ENCODE assay signal across 8 mouse cellular contexts in genomic region chr1:86968261-86968964, GRCm38 (mm10).
DNase-seq lines count a peak whose midpoint lies in the region; ATAC-seq lines count a peak whose summit lies in the region.

No protein-coding gene starts in this region.

- H3K4me1 ChIP-seq in embryonic facial prominence, embryonic 14.5 days (ENCODE audit: control insufficient read depth, insufficient read depth, low read length) = no peaks in the 10 kb centered on the region
- H3K4me1 ChIP-seq in embryonic facial prominence, embryonic 10.5 days = no peaks in the 10 kb centered on the region
- H3K4me1 ChIP-seq in midbrain, embryonic 10.5 days = peaks cover 4% of the 10 kb centered on the region

- H3K27ac ChIP-seq in embryonic facial prominence, embryonic 14.5 days (replicated peaks; ENCODE audit: low read depth, low read length) = no peak overlapping the region
- H3K27ac ChIP-seq in embryonic facial prominence, embryonic 10.5 days (replicated peaks) = no peak overlapping the region
- H3K27ac ChIP-seq in midbrain, embryonic 10.5 days (replicated peaks) = no peak overlapping the region

- no peaks in the 10 kb centered on the region for H3K27me3 ChIP-seq in embryonic facial prominence, embryonic 14.5 days (replicated peaks; ENCODE audit: control insufficient read depth, insufficient read depth, low read length)
- no peaks in the 10 kb centered on the region for H3K27me3 ChIP-seq in embryonic facial prominence, embryonic 10.5 days (replicated peaks; ENCODE audit: low read depth, poor library complexity, severe bottlenecking)
- H3K27me3 ChIP-seq in midbrain, embryonic 10.5 days (ENCODE audit: low read depth, poor library complexity, severe bottlenecking) = no peaks in the 10 kb centered on the region

- peak; percentile 65 for DNase-seq in embryonic facial prominence, embryonic 14.5 days (ENCODE audit: low spot score)
- DNase-seq in embryonic facial prominence, embryonic 10.5 days (ENCODE audit: low spot score) = no peak
- DNase-seq in 416B (ENCODE audit: low read depth) = peak; percentile 57
- DNase-seq in embryo, embryonic 10.5 days (ENCODE audit: low spot score) = peak; percentile 44
- DNase-seq in kidney, postnatal 10 days = peak; percentile 68
- no peak for DNase-seq in frontal cortex, adult 2 months (ENCODE audit: extremely low spot score in 1 of 2, low spot score in 1 of 2)
- DNase-seq in layer of hippocampus, adult 8-10 months (ENCODE audit: low spot score in 2 of 2) = no peak
- DNase-seq in midbrain, embryonic 10.5 days (ENCODE audit: low spot score) = no peak

- H3K36me3 ChIP-seq in embryonic facial prominence, embryonic 14.5 days (ENCODE audit: control insufficient read depth, insufficient read depth, low read length) = 0 out of 2 replicates have a peak, but pooled peaks cover 2% of the 10 kb centered on the region
- H3K36me3 ChIP-seq in embryonic facial prominence, embryonic 10.5 days (replicated peaks) = peaks cover 4% of the 10 kb centered on the region
- no peaks in the 10 kb centered on the region for H3K36me3 ChIP-seq in midbrain, embryonic 10.5 days

- H3K9ac ChIP-seq in embryonic facial prominence, embryonic 14.5 days (ENCODE audit: low read depth, low read length) = no peak overlapping the region

- H3K4me3 ChIP-seq in embryonic facial prominence, embryonic 14.5 days (ENCODE audit: low read depth, low read length) = no peak overlapping the region
- no peak overlapping the region for H3K4me3 ChIP-seq in embryonic facial prominence, embryonic 10.5 days
- no peak overlapping the region for H3K4me3 ChIP-seq in midbrain, embryonic 10.5 days

- H3K9me3 ChIP-seq in embryonic facial prominence, embryonic 14.5 days (ENCODE audit: control insufficient read depth, low read length) = no peaks in the 10 kb centered on the region
- no peaks in the 10 kb centered on the region for H3K9me3 ChIP-seq in embryonic facial prominence, embryonic 10.5 days
- no peaks in the 10 kb centered on the region for H3K9me3 ChIP-seq in midbrain, embryonic 10.5 days (replicated peaks)

- WGBS in embryonic facial prominence, embryonic 14.5 days = 55% methylated on average over 6 of the region's 6 CpGs
- WGBS in embryonic facial prominence, embryonic 10.5 days = 59% methylated on average over 6 of the region's 6 CpGs
- WGBS in midbrain, embryonic 10.5 days = 51% methylated on average over 6 of the region's 6 CpGs

- ATAC-seq in embryonic facial prominence, embryonic 14.5 days (ENCODE audit: low read depth) = no peak

- no peak overlapping the region for H3K4me2 ChIP-seq in embryonic facial prominence, embryonic 14.5 days (ENCODE audit: low read depth, low read length)

Comparison
In these comparisons a context has a peak if more than half of its experiments do, and no peak if none do; other contexts are left out.
1. DNase-seq: peak in embryonic facial prominence, embryonic 14.5 days (single experiment), 416B (single experiment), embryo, embryonic 10.5 days (single experiment) and kidney, postnatal 10 days (single experiment); none in embryonic facial prominence, embryonic 10.5 days (single experiment), frontal cortex, adult 2 months (0 of 2), layer of hippocampus, adult 8-10 months (0 of 2) and midbrain, embryonic 10.5 days (single experiment).